Mouse (Mus musculus): ENCODE data around the gene Fam180a. TPM values are rescaled to one million over a fixed set of nuclear protein-coding genes. Genes with fewer than 3 reads are reported as not detected.

The Fam180a gene
- polyA plus RNA-seq, 1 experiment from 2014 or later: not detected

GRCm38 (mm10) chr6:35313520-35313919 is 12.4 kb downstream of the Fam180a start:
- no peak for DNase-seq (ENCODE audit: low spot score)

GRCm38 (mm10) chr6:35309406-35309805 is 16.5 kb downstream of the Fam180a start:
- no peak for DNase-seq (ENCODE audit: low spot score)

- no peak for DNase-seq (ENCODE audit: low spot score)
Observed at GRCm38 (mm10) chr6:35308037-35308436, 17.9 kb downstream of the Fam180a start, which contains the start of gene Slc13a4. Gene Slc13a4, minus strand, starts transcription at chr6:35308131.

GRCm38 (mm10) chr6:35307136-35307535 is 18.8 kb downstream of the Fam180a start:
- no peak for DNase-seq (ENCODE audit: low spot score)

GRCm38 (mm10) chr6:35303355-35303900 is 22.5 kb downstream of the Fam180a start:
- DNase-seq (ENCODE audit: low spot score): no peak

- DNase-seq (ENCODE audit: low spot score): no peak
Observed at GRCm38 (mm10) chr6:35302581-35302980, 23.4 kb downstream of the Fam180a start.

GRCm38 (mm10) chr6:35298323-35298722 is 27.6 kb downstream of the Fam180a start:
- no peak for DNase-seq (ENCODE audit: low spot score)

GRCm38 (mm10) chr6:35297516-35298227 is 28.3 kb downstream of the Fam180a start:
- DNase-seq (ENCODE audit: low spot score): no peak

- no peak for DNase-seq (ENCODE audit: low spot score)
Observed at GRCm38 (mm10) chr6:35297001-35297400, 28.9 kb downstream of the Fam180a start.

- no peak for DNase-seq (ENCODE audit: low spot score)
Observed at GRCm38 (mm10) chr6:35294964-35295363, 31.0 kb downstream of the Fam180a start.

- no peak for DNase-seq (ENCODE audit: low spot score)
Observed at GRCm38 (mm10) chr6:35289676-35290075, 36.3 kb downstream of the Fam180a start.

GRCm38 (mm10) chr6:35288920-35289319 is 37.0 kb downstream of the Fam180a start:
- DNase-seq (ENCODE audit: low spot score): no peak

- no peak for DNase-seq (ENCODE audit: low spot score)
Observed at GRCm38 (mm10) chr6:35288114-35288761, 37.7 kb downstream of the Fam180a start.

- DNase-seq (ENCODE audit: low spot score): no peak
Observed at GRCm38 (mm10) chr6:35279306-35279705, 46.6 kb downstream of the Fam180a start.

- no peak for DNase-seq (ENCODE audit: low spot score)
Observed at GRCm38 (mm10) chr6:35277903-35278587, 47.9 kb downstream of the Fam180a start.

GRCm38 (mm10) chr6:35273391-35274082 is 52.4 kb downstream of the Fam180a start:
- no peak for DNase-seq (ENCODE audit: low spot score)

GRCm38 (mm10) chr6:35271868-35272765 is 53.8 kb downstream of the Fam180a start:
- DNase-seq (ENCODE audit: low spot score): no peak

GRCm38 (mm10) chr6:35271094-35271855 is 54.7 kb downstream of the Fam180a start:
- no peak for DNase-seq (ENCODE audit: low spot score)

GRCm38 (mm10) chr6:35269643-35270042 is 56.3 kb downstream of the Fam180a start:
- DNase-seq (ENCODE audit: low spot score): no peak

GRCm38 (mm10) chr6:35268711-35269110 is 57.2 kb downstream of the Fam180a start:
- no peak for DNase-seq (ENCODE audit: low spot score)
